Mouse (Mus musculus): ENCODE results near the gene Stap2. TPM values are rescaled to one million over a fixed set of nuclear protein-coding genes. Genes with fewer than 3 reads are reported as not detected.

The Stap2 gene
- total RNA-seq, 2 experiments from 2014 or later = 2.6 to 3.1 TPM

GRCm38 (mm10) chr17:56022989-56023290 is 17.6 kb upstream of the Stap2 start:
- intact Hi-C loops (cut with DNase I) = no loop called here
- Histone ChIP-seq H3K27ac (peak overlapping the region; percentile 89), H3K4me3 (no peak overlapping the region)
- DNase-seq = no peak
- no peak for TF ChIP-seq CTCF (IDR thresholded peaks at IDR 0.05)

DNA sequence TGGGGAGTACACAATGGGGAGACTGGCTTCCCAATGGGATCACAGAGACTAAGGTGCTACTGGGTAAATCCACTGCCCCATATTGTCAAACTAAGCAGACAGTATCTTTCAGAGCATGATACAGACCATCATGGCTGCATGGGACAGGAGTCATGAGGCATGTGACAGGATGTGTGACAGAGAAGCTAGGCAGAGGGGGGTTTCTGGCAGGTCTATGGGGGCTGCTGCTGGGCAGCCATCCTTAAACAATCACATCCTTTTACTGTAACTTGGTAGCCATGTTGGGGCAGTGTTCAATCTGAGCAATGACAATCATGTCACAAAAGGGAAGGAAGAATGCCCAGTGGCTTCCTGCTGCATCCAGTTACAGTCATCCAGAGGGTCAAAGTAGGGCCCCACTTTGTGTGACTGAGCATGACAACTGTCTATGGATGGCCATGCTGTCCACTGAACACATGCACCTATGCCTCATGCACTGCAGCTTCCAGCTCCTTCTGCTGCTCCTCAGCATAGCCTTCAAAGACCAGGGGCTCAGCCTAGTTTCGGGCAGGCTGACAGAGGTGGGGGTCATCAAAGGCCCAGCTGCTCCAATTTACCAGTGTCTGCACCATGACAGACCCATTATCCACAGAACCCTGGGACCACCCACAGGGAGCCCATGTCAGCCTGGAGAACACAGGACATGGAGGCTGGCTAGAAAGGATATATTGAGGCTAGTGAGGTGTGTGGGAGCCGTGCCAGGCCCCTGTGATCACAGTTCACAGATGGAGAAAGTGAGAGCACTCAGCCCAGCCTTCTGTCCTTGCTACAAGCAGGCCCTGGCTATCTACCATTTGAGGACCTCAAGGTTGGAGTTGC is 17.0 kb upstream of the Stap2 start:
- no peak for TF ChIP-seq CTCF (IDR thresholded peaks at IDR 0.05)
- peak overlapping the region; percentile 89 for H3K27ac ChIP-seq
- intact Hi-C loops (cut with DNase I) = no loop called here

GRCm38 (mm10) chr17:56021161-56021910 is 16.0 kb upstream of the Stap2 start:
- Histone ChIP-seq H3K4me3 (no peak overlapping the region), H3K27ac (peak overlapping the region; percentile 38)
- peak; percentile 18 for DNase-seq
- intact Hi-C loops (cut with DNase I) = no loop called here
- no peak for TF ChIP-seq CTCF (IDR thresholded peaks at IDR 0.05)

More for the DNA sequence above, 17.0 kb upstream of the Stap2 start:
- no peak overlapping the region for H3K4me3 ChIP-seq
- DNase-seq = peak; percentile 24

DNA sequence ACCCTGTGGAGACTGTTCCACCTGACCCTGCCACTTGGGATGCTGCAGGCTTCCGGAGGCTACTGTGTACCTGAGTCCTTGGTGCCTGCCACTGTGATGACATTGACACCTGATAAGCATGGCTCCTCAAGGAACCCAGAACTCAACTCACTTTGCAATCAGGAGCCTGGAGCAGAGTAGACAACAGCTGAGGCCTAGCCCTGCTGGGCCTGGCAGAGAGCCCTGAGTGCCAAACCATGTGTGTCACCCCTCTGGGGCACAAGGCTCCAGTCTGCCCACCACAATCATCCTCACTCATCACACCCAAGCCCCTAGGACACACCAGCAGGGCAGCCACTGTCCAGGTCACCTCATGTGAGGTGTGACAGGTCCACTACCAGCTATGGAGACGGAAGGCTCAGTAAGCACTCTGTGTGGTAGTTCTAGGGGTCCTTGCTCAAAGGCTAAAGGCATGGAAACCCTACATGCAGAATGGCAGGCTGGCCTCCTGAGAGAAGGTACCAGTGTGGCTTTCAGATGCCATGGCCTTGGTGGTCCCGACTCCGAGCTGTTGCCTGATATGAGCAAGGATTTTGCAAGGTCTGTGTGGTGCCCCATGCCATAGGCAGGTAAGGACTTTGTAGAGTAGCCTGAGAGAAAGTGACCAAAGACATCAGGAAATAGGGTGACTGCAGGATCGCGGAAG is 15.2 kb upstream of the Stap2 start:
- intact Hi-C loops (cut with DNase I) = no loop called here
- peak; percentile 17 for DNase-seq
- no peak for TF ChIP-seq CTCF (IDR thresholded peaks at IDR 0.05)
- H3K27ac ChIP-seq = no peak overlapping the region
- no peak overlapping the region for H3K4me3 ChIP-seq

DNA sequence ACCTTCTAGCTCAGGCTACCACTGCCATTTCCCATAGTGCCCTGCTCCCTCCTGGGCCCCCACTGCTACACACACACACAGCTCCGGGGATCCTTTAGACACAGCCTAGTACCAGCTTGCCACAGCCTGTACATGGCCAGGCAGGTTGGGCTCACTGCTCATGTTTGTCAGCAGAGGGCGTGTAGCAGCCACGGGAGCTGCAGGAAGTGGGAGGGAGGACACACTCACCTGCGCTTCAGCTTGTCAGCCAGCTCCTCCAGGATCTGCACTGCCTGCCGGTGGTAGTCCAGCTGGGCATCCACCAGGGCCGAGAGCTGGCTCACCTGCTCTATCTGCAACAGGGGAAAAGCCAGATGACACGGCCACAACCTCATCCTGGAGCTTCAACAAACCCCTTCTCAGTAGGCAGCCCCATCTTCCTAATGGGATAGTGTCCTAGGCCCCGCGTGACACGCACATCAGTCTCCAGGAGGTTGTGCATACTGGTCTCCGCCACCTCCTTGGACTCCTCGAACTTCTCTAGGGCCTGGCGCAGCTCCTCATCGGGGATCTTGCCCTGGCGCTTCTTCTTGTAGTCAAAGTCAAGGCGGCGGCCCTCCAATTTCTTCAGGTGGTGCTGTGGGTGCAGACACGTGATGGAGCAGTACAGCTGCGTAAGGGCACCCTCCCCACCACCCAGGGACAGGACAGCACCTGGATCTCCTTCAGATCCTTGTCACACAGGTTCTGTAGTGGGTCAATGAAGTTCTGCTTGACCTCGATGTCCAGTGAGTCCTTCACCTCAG is 13.2 kb upstream of the Stap2 start:
- H3K4me3 ChIP-seq = no peak overlapping the region
- peak; percentile 59 for TF ChIP-seq CTCF (IDR thresholded peaks at IDR 0.05)
- no peak overlapping the region; the same call in 1 of the 2 replicates for H3K27ac ChIP-seq
- peak; percentile 70 for DNase-seq
- intact Hi-C loops (cut with DNase I) = no loop called here

DNA sequence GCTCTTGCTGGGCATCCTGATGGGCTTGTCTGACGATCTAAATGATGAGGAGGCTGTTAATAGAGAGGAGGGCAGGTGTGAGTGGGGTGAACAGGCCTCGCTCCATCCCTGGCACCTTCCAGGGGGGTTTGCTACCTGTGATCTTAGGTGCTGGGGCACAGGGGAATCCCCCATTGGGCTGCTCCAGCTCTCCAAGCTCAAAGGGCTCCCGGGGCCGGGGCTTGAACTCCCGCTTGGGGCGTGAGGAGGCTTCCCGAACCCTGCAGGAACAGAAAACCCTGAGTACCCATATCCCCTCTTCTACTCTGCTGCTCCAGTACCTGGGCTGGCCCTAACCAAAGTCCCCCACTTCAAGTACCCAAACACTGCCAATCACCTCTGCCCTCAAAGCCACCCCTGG is 12.5 kb upstream of the Stap2 start:
- intact Hi-C loops (cut with DNase I) = no loop called here
- no peak for TF ChIP-seq CTCF (IDR thresholded peaks at IDR 0.05)
- Histone ChIP-seq H3K27ac (no peak overlapping the region; the same call in 1 of the 2 replicates), H3K4me3 (no peak overlapping the region)
- peak; percentile 21 for DNase-seq

DNA sequence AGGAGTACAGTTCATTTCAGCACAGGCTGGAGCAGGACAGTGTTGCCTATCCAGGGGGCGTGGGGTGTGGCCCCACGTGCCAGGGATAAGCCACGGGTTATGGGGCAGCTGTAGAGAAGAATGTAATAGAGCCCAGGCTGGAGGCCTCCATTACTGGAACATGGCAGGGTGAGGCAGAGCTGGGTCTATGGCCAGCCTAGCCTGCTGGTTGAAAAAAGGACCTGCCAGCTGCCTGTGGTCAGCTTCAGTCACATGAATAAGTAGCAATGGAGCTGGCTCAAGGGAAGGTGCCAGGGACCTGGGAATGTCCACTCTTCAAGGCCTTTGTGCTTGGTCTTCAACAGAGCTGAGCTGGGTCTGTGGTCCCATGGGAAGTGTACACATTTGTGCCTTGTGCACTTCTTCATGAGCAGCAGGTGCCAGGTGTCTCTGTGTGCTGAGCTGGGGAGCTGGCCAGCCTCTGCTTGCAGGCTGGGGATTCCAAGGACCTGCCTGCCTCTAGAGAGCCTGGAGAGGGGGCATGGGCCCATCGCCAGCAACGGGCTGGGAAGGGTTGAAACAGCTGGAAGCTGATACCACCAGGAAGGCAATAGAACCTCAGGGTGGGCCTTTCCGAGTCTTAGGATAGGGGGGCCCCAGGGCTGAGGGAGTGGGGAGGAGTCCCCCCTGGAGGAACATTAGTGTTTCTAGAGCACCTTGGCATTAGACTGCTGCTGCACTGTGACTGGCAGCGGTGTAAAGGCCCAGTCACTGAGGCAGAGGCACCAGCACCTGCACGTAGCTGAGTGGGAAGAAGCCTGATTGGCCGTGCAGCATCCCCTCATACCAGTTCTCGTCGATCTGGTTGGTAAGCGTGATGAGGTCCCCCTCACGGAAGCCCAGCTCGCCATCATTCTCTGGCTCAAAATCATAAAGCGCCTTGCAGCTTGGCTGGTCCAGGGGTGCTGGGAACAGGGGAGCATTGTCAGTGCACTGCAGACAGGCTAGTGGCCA is 11.7 kb upstream of the Stap2 start:
- intact Hi-C loops (cut with DNase I) = no loop called here
- no peak overlapping the region for H3K27ac ChIP-seq
- no peak for TF ChIP-seq CTCF (IDR thresholded peaks at IDR 0.05)
- H3K4me3 ChIP-seq = no peak overlapping the region
- peak; percentile 42 for DNase-seq

DNA sequence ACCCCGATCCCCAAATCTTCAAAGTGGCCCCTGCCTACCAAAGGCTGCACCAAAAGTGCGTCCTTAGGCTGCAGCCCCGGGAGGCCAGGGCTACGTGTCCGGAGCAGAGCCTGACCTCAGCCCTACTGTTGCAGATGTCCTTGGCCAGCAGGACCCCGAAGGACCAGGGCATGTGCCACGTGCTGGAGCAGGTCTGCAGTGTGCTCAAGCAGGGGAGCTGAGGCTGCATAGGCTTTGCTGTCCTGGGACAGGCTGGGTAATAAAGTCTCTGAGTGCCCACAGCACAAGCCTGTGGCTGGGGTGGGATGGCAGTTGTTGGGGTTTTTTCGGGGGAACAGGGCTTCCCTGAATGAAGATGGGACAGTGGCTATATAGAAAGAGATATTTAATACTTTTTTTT is 11.0 kb upstream of the Stap2 start:
- H3K4me3 ChIP-seq = no peak overlapping the region

DNA sequence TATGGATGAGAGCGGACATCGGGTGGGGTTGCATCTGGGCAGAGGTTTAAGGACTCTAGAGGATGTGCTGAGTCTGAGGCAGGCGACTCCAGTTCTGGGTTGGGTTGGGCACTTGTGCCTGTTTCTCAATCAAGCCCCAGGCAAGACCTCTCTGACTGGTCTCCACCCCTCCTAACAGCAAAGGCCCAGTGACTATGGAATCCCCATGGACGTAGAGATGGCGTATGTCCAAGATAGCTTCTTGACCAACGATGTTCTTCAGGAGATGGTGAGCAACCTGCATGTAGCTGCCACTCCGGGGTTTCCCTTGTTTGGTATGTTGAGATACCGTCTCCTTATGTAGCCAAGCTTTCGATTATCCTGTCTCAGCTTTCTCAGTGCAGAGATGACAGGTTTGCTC is 9.9 kb upstream of the Stap2 start:
- TF ChIP-seq CTCF (IDR thresholded peaks at IDR 0.05) = no peak
- no peak overlapping the region for H3K4me3 ChIP-seq

More for the DNA sequence above, 11.0 kb upstream of the Stap2 start:
- no peak for TF ChIP-seq CTCF (IDR thresholded peaks at IDR 0.05)
- no peak overlapping the region for H3K27ac ChIP-seq
- DNase-seq = no peak
- intact Hi-C loops (cut with DNase I) = no loop called here

DNA sequence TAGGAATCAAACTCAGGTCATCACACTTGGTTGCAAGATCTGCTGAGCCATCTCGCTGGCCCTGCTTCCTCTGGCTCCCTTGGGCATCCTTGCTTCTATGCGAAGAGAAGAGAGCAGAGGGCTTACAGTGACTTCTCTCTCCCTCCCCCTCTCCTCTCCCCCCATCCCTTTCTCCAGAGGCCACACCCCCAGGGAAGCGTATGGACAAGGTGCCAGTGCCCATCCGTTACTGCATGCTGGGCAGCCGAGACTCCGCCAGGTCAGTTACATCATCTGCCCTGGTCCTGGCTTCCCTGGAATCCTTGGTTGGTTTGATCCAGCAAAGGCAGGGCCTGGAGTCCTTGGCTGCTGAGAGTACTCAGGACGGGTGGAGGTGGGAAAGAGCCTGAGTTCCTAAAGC is 6.1 kb upstream of the Stap2 start:
- TF ChIP-seq CTCF (IDR thresholded peaks at IDR 0.05) = no peak
- DNase-seq = no peak
- intact Hi-C loops (cut with DNase I) = no loop called here
- Histone ChIP-seq H3K4me3 (no peak overlapping the region), H3K27ac (no peak overlapping the region)

More for the DNA sequence above, 9.9 kb upstream of the Stap2 start:
- no peak for DNase-seq
- H3K27ac ChIP-seq = no peak overlapping the region
- intact Hi-C loops (cut with DNase I) = no loop called here

DNA sequence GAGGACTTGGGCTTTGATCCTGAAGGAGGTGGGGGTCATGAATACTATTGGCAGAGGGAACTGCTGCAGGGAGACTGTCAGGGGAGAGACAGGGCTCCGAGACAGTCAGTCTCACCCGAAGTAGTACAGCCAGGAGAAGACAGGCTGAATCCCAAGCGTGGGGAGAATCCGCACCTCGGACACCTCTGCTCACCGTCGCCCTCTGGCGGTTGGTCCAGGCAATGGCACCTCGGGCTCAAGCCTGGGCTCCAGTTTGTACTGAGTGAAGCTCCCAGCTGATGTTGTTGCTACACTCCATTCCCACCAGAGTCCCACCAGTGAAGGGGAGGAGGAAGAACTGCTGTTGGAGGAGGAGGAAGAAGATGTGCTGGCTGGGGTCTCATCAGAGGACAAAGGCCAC is 5.3 kb upstream of the Stap2 start:
- DNase-seq = peak; percentile 87
- Histone ChIP-seq H3K27ac (no peak overlapping the region), H3K4me3 (peak overlapping the region; percentile 92)
- intact Hi-C loops (cut with DNase I) = loop anchor here (1.0 kb wide), 2 partner anchors 34 to 53 kb away; no protein-coding TSS in a partner anchor
- no peak; the same call in 1 of the 2 replicates for TF ChIP-seq CTCF (IDR thresholded peaks at IDR 0.05)

Data from gastrocnemius, adult 2 months (tissue).